Mouse (Mus musculus): ENCODE measurements at regions not wholly inside any gene's neighbourhood (a gene's known extent, or its start where the extent isn't known, plus 50 kb on each side); places are given as distances from the start of the nearest gene placed in this dataset.

DNA sequence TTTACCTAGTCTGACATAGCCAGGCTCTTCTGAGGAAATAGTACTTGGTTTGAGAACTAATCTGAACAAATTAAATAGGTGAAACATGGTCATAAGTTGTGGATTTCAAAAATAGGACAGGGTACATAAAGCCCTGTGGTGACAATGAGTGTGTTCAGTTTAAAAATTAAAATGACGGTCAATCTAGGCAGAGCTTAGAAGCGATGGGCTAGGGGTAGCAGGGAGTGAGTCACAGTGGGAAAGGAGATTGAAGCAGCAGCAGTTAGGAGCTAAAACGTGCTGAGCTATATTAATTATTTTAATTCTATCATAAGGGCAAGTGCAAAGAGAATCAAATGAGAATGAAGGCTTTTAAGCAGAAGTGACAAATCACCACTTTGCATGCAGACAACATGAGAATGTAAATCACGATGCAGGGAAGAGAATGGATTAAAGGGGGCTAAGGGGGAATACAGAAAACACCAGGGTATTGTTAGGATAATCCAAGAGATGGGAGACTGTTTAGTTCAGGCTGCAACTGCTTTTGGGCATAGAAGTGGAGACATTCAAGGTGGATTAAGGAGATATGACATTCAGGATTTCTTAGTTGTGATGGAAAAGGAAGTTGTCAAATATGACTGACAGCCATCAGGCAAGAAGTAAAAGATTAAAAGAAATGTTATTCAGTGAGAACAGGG lies 793.2 kb upstream of the Lrrc4c start:
- TF ChIP-seq CTCF (IDR thresholded peaks at IDR 0.05; ENCODE audit: extremely low read depth, insufficient read depth, low read length), result no peak
- no peak for TF ChIP-seq POLR2A (IDR thresholded peaks at IDR 0.05; ENCODE audit: extremely low read depth, insufficient read depth, low read length)
